ENCODE assay signal across 28 mouse cellular contexts in the genomic region with DNA sequence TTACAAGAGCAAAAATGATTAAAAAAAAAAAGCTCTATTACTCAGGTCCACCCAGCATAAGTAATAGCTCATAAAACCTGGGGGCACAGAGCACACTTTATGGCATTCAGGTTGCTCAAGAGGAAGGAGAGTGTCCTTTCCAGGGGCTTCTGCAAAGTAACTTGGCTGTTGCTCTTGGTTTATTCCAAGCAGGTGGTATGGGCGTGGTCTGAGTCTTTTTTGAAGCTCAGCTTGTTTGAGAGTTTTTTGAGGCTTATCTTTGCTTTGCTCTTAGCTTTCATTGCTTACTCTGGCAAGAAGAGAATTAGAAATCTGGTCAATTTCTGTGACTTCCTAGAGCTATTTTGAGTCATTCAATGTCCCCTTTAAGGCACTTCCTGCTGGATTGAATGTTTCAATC.
"Had no signal": no experiment of that assay in that cellular context is flagged by ENCODE, and none has a peak within 500 bp of the region (broad histone marks: within the 10 kb centered on the region; RNA-seq: fewer than 3 reads in every experiment).

No protein-coding gene starts in this region.

- H3K27me3 ChIP-seq: limb, embryonic 12.5 days; limb, embryonic 13.5 days; limb, embryonic 15.5 days; liver, embryonic 12.5 days; liver, embryonic 13.5 days; liver, embryonic 15.5 days; lung, embryonic 15.5 days; megakaryocyte, embryonic 14.5 days; midbrain, embryonic 12.5 days; midbrain, embryonic 13.5 days; midbrain, embryonic 15.5 days had no signal

- H3K36me3 ChIP-seq: limb, embryonic 10.5 days; limb, embryonic 12.5 days; limb, embryonic 13.5 days; limb, embryonic 15.5 days; liver, embryonic 12.5 days; liver, embryonic 13.5 days; liver, embryonic 15.5 days; lung, embryonic 15.5 days; midbrain, embryonic 10.5 days; midbrain, embryonic 12.5 days; midbrain, embryonic 13.5 days; midbrain, embryonic 15.5 days had no signal

- DNase-seq: left cerebral cortex, postnatal 4 days; liver; liver, embryonic 13.5 days; liver, postnatal 0 days; lung, adult 18-20 months; lung, adult 2 months; lung, embryonic 14.5 days; lung, postnatal 10 days; lung, postnatal 14 days; lung, postnatal 36 days; lung, postnatal 4 days; midbrain, embryonic 14.5 days had no signal

- H3K27ac ChIP-seq: left cerebral cortex, adult 2 months; limb, embryonic 10.5 days; limb, embryonic 12.5 days; limb, embryonic 13.5 days; limb, embryonic 15.5 days; liver, embryonic 12.5 days; liver, embryonic 13.5 days; liver, embryonic 14.5 days; liver, embryonic 15.5 days; lung, embryonic 15.5 days; macrophage; midbrain, embryonic 10.5 days; midbrain, embryonic 12.5 days; midbrain, embryonic 13.5 days; midbrain, embryonic 15.5 days had no signal

- H3K4me3 ChIP-seq: left cerebral cortex, adult 2 months; limb, embryonic 10.5 days; limb, embryonic 12.5 days; limb, embryonic 13.5 days; limb, embryonic 15.5 days; liver, embryonic 12.5 days; liver, embryonic 13.5 days; liver, embryonic 15.5 days; lung, embryonic 15.5 days; megakaryocyte, embryonic 14.5 days; midbrain, embryonic 10.5 days; midbrain, embryonic 12.5 days; midbrain, embryonic 13.5 days; midbrain, embryonic 15.5 days; myocyte had no signal

- H3K4me1 ChIP-seq: limb, embryonic 10.5 days; limb, embryonic 12.5 days; limb, embryonic 13.5 days; limb, embryonic 15.5 days; liver, embryonic 12.5 days; liver, embryonic 13.5 days; liver, embryonic 15.5 days; lung, embryonic 15.5 days; megakaryocyte, embryonic 14.5 days; midbrain, embryonic 10.5 days; midbrain, embryonic 12.5 days; midbrain, embryonic 13.5 days; midbrain, embryonic 15.5 days had no signal
